Mouse (Mus musculus): ENCODE measurements around the gene Krt36.

The Krt36 gene

GRCm38 (mm10) chr11:100088378-100089025 lies 16.9 kb downstream of the Krt36 start:
- no peak for DNase-seq (ENCODE audit: low spot score)

DNA sequence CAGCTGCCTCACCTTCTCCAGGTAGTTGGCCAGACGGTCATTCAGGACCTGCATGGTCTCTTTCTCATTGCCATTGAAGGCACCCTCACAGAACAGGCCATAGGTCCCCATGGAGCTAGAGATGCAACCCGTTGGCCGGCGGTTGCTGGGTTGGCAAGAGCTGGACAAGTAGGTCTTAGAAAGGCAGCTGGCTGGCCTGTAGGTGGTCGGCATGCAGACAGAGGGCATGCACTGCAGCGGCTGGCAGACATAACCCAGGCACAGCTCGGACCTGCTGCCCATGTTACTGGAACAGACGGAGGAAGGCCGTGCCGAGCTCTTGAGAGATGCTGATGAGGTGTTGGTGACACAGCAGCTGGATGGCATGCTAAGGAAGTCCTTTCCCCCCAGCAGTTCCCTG lies 17.6 kb downstream of the Krt36 start, which contains the start of gene Krt32:
TSS of gene Krt32 (minus strand) at position 366 of the 400 bp plus-strand sequence.
- DNase-seq (ENCODE audit: low spot score): no peak

DNA sequence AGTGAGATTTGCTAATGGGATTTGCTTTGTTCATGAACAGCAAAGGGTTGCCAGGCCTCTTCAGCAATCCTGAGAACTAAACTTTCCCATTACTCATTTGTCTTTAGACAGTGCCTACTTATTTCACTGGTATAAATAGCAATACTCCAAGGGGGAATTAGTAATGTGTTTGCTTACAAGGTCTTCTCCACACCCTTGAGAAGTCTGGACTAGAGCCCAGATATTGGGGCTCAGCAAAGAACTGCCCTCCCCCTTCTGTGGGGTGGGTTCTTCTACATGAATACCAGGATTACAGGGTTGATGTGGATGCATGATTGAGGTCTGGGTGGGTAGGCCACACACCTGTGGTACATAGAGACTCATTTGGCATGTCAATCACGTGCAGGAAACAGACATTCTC lies 31.6 kb downstream of the Krt36 start:
- no peak for DNase-seq (ENCODE audit: low spot score)

GRCm38 (mm10) chr11:100067293-100068036 lies 38.0 kb downstream of the Krt36 start:
- DNase-seq (ENCODE audit: low spot score): no peak

- no peak for DNase-seq (ENCODE audit: low spot score)
Observed at GRCm38 (mm10) chr11:100066236-100067010, 39.0 kb downstream of the Krt36 start.

- no peak for DNase-seq (ENCODE audit: low spot score)
Observed at GRCm38 (mm10) chr11:100058875-100059274, 46.6 kb downstream of the Krt36 start.

DNA sequence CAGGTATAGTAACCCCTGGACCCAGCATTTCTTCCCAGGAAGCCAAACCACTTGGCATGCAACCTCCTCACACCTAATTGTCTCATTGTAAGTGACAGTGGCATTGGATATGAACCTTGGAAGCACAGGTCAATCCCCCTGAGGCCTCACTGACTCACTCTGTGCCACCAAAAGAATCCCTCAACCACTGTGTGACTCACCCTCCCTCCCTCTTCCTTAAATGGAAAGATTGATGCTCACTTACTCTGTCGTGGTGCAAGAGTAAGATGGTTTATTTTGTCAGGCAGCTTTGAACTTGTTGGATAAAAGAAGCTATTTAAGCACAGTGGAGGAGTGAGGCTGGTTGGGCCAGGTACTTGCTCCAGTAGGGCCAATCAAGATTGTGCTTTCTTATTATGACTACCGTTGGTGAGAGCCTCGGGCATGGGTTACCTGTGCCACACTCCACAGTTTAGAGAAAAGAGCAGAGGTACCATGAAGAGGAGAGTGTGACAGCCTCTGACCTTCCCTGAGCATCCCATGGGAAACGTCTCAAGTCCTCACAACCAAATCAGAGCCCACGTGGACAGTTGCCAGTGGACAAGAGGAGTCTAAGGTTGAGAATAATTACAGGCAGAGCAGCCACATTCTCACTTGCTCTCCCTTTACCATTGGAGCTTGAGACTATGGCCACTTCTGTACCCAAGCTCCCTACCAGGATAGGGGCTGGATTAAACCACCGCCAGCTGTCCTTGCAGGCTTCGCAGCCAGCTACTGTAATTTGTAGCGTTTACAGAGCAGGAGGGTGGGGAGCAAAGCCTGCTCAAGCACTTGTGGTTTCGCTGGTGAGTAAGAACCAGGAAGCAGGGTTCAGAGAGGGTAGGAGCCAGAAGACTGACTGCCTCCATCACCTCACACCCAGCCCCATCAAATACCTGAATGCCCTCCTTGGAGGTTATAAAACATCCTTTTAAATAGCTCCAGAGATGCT lies 49.5 kb downstream of the Krt36 start:
- no peak for DNase-seq (ENCODE audit: low spot score)

Measured in spleen, adult 12 weeks (tissue).